Comparison of ENCODE assay signal across 8 mouse cellular contexts in genomic region chr7:45466283-45467089, GRCm38 (mm10). TPM values are rescaled to one million over a fixed set of nuclear protein-coding genes. Genes with fewer than 3 reads are reported as not detected.
DNase-seq lines count a peak whose midpoint lies in the region; ATAC-seq and TF ChIP-seq lines count a peak whose summit lies in the region.

Gene Bax, minus strand, starts transcription at chr7:45466898.

- in situ Hi-C loops in ES-E14 (cut with MboI; ENCODE audit: low sequenced_read_pairs in 2 of 2, unreplicated experiment in 2 of 2) = no loop called here

- peak within 1 kb of the TSS; percentile 74 to 80 for H3K4me3 ChIP-seq in ES-E14 (ENCODE audit: insufficient read depth in 1 of 2, low read depth in 1 of 2, low read length in 2 of 2, poor library complexity in 1 of 2, severe bottlenecking in 1 of 2)
- H3K4me3 ChIP-seq in forebrain, embryonic 16.5 days (replicated peaks; ENCODE audit: low read length) = peak within 1 kb of the TSS; percentile 88
- peak within 1 kb of the TSS; percentile 75 for H3K4me3 ChIP-seq in layer of hippocampus, adult 2 months
- H3K4me3 ChIP-seq in lung, embryonic 14.5 days (ENCODE audit: low read depth, low read length) = peak within 1 kb of the TSS; percentile 87
- peak within 1 kb of the TSS; percentile 75 for H3K4me3 ChIP-seq in olfactory bulb, adult 2 months (ENCODE audit: insufficient read depth, low read depth, low read length)
- H3K4me3 ChIP-seq in thymus, adult 2 months (ENCODE audit: control insufficient read depth, insufficient read depth, low read length) = peak within 1 kb of the TSS; percentile 62

- H3K9me3 ChIP-seq in ES-E14 (ENCODE audit: control insufficient read depth, insufficient read depth, low read depth, low read length) = no peaks in the 10 kb centered on the region
- no peaks in the 10 kb centered on the region for H3K9me3 ChIP-seq in forebrain, embryonic 16.5 days (ENCODE audit: control insufficient read depth, low read length)
- H3K9me3 ChIP-seq in lung, embryonic 14.5 days (ENCODE audit: low read depth, low read length) = no peaks in the 10 kb centered on the region

- DNase-seq in ES-E14 (ENCODE audit: low read depth, low spot score) = peak; percentile 90
- DNase-seq in cerebellum, adult 11-12 months = peak; percentile 98
- peak; percentile 93 to 94 for DNase-seq in heart, postnatal 36 days
- DNase-seq in layer of hippocampus, adult 2 months (ENCODE audit: low spot score in 2 of 2) = peak; percentile 96
- peak; percentile 100 for DNase-seq in lung, embryonic 14.5 days
- peak; percentile 88 for DNase-seq in thymus, adult 2 months

- peak; percentile 72 for ATAC-seq in forebrain, embryonic 16.5 days
- ATAC-seq in lung, embryonic 14.5 days (ENCODE audit: insufficient read depth) = peak; percentile 75

- H3K4me1 ChIP-seq in ES-E14 (ENCODE audit: control insufficient read depth in 2 of 2, insufficient read depth in 2 of 2, low read length in 2 of 2, poor library complexity in 1 of 2) = peaks cover 0 to 3% of the 10 kb centered on the region in 2 experiments; a peak in 2 of 4 replicates
- H3K4me1 ChIP-seq in forebrain, embryonic 16.5 days (replicated peaks; ENCODE audit: control insufficient read depth, insufficient read depth, low read length) = peaks cover 13% of the 10 kb centered on the region
- no peaks in the 10 kb centered on the region for H3K4me1 ChIP-seq in lung, embryonic 14.5 days (ENCODE audit: insufficient read depth)
- peaks cover 14% of the 10 kb centered on the region for H3K4me1 ChIP-seq in olfactory bulb, adult 2 months (ENCODE audit: control insufficient read depth, insufficient read depth, low read length)
- H3K4me1 ChIP-seq in thymus, adult 2 months (replicated peaks; ENCODE audit: control insufficient read depth, insufficient read depth, low read length) = peaks cover 12% of the 10 kb centered on the region

- H3K9ac ChIP-seq in ES-E14 (ENCODE audit: insufficient read depth, low read depth, low read length, poor library complexity, severe bottlenecking) = peak within 1 kb of the TSS; percentile 93
- H3K9ac ChIP-seq in forebrain, embryonic 16.5 days (replicated peaks; ENCODE audit: low read depth, low read length) = peak within 1 kb of the TSS; percentile 91
- H3K9ac ChIP-seq in lung, embryonic 14.5 days = peak within 1 kb of the TSS; percentile 80

- intact Hi-C loops in heart, postnatal 36 days (cut with DNase I) = no loop called here

- H3K27me3 ChIP-seq in forebrain, embryonic 16.5 days (replicated peaks; ENCODE audit: control insufficient read depth, insufficient read depth, low read length) = no peaks in the 10 kb centered on the region
- H3K27me3 ChIP-seq in lung, embryonic 14.5 days (ENCODE audit: insufficient read depth, low read length) = no peaks in the 10 kb centered on the region
- H3K27me3 ChIP-seq in thymus, adult 2 months (ENCODE audit: control insufficient read depth, insufficient read depth, low read length) = no peaks in the 10 kb centered on the region

- peak; percentile 91 for TF ChIP-seq POLR2A in olfactory bulb, adult 2 months (IDR thresholded peaks at IDR 0.05; ENCODE audit: insufficient read depth, low read depth, low read length)
- no peak for TF ChIP-seq POLR2A in thymus, adult 2 months (IDR thresholded peaks at IDR 0.05; ENCODE audit: control insufficient read depth, extremely low read depth, insufficient read depth, low read length, poor library complexity)

- peaks cover 29% of the 10 kb centered on the region for H3K36me3 ChIP-seq in ES-E14 (ENCODE audit: control insufficient read depth, insufficient read depth, low read length, poor library complexity, severe bottlenecking)
- peaks cover 9% of the 10 kb centered on the region; the same call in 1 of the 2 replicates for H3K36me3 ChIP-seq in forebrain, embryonic 16.5 days (ENCODE audit: control insufficient read depth, insufficient read depth)
- H3K36me3 ChIP-seq in lung, embryonic 14.5 days (ENCODE audit: insufficient read depth) = peaks cover 41% of the 10 kb centered on the region
- H3K36me3 ChIP-seq in thymus, adult 2 months (ENCODE audit: control insufficient read depth, insufficient read depth, low read length) = no peaks in the 10 kb centered on the region

- WGBS in forebrain, embryonic 16.5 days = under 1% methylated on average over 56 of the region's 58 CpGs
- WGBS in lung, embryonic 14.5 days = under 1% methylated on average over 58 of the region's 58 CpGs
- WGBS in olfactory bulb, adult 2 months = under 1% methylated on average over 57 of the region's 58 CpGs
- WGBS in thymus, adult 2 months = under 1% methylated on average over 58 of the region's 58 CpGs

- H3K27ac ChIP-seq in ES-E14 (ENCODE audit: insufficient read depth, low read depth, low read length, poor library complexity, severe bottlenecking) = peak within 1 kb of the TSS; percentile 91
- peak within 1 kb of the TSS; percentile 65 for H3K27ac ChIP-seq in forebrain, embryonic 16.5 days (ENCODE audit: low read length)
- H3K27ac ChIP-seq in layer of hippocampus, adult 2 months = peak within 1 kb of the TSS; percentile 96
- H3K27ac ChIP-seq in lung, embryonic 14.5 days (ENCODE audit: low read depth) = peak within 1 kb of the TSS; percentile 40
- H3K27ac ChIP-seq in olfactory bulb, adult 2 months (ENCODE audit: insufficient read depth, low read depth, low read length) = peak within 1 kb of the TSS; percentile 52; the same call in 1 of the 2 replicates
- H3K27ac ChIP-seq in thymus, adult 2 months (ENCODE audit: control insufficient read depth, insufficient read depth, low read length) = no peak within 1 kb of the TSS

- peak; percentile 23; the same call in 1 of the 2 replicates for TF ChIP-seq CTCF in layer of hippocampus, adult 2 months (conservative IDR thresholded peaks at IDR 0.05)
- TF ChIP-seq CTCF in lung, embryonic 14.5 days (IDR thresholded peaks at IDR 0.05; ENCODE audit: low read depth) = 0 out of 2 replicates have a peak, but pooled peaks have one; percentile 5
- TF ChIP-seq CTCF in olfactory bulb, adult 2 months (IDR thresholded peaks at IDR 0.05; ENCODE audit: insufficient read depth, low read depth, low read length) = no peak
- peak; percentile 52; the same call in 1 of the 2 replicates for TF ChIP-seq CTCF in thymus, adult 2 months (IDR thresholded peaks at IDR 0.05; ENCODE audit: borderline replicate concordance, control insufficient read depth, extremely low read depth, insufficient read depth, low read length, poor library complexity)

- H3K4me2 ChIP-seq in forebrain, embryonic 16.5 days (ENCODE audit: low read length) = peak within 1 kb of the TSS; percentile 85
- H3K4me2 ChIP-seq in lung, embryonic 14.5 days = peak within 1 kb of the TSS; percentile 94

TF ChIP-seq in ES-E14, 5 proteins besides CTCF, POLR2A, EP300 and RAD21:
- TF ChIP-seq HCFC1 (IDR thresholded peaks at IDR 0.05; ENCODE audit: borderline replicate concordance, insufficient read depth, low read length) = peak; percentile 83
- no peak for TF ChIP-seq MAFK (IDR thresholded peaks at IDR 0.05; ENCODE audit: insufficient read depth, low read depth, low read length)

RNA-seq across cellular contexts. Expression of gene Bax, which starts in this region (rescaled TPM):
- 388 and 591 TPM in 2 replicates for total RNA-seq in ES-E14 (2012; rRNA removed)
- 225 and 257 TPM in 2 replicates for polyA plus RNA-seq in forebrain, embryonic 16.5 days (2015; fragmentation: Nextera tagmentation; extraction: Ambion mirVana)
- total RNA-seq in heart, postnatal 36 days (2021) = 10 to 100 TPM; 26.9 to 28.5 TPM
- 10 to 100 TPM; 73.2 to 77.6 TPM for total RNA-seq in layer of hippocampus, adult 2 months (2021)
- 135 and 139 TPM in 2 replicates for polyA plus RNA-seq in lung, embryonic 14.5 days (2014; fragmentation: Nextera tagmentation; extraction: Ambion mirVana)
- not detected in 2 replicates for polyA plus RNA-seq in olfactory bulb, adult 2 months (2012; ENCODE audit: insufficient read depth, insufficient read length, low replicate concordance, missing spikeins)
- polyA plus RNA-seq in thymus, adult 2 months (2012; rRNA removed) = 165 and 184 TPM in 2 replicates

Comparison
In these comparisons a context has a peak if more than half of its experiments do, and no peak if none do; other contexts are left out.
1. RNA of gene Bax (polyA plus RNA-seq): 225 to 257 TPM in forebrain, embryonic 16.5 days, 165 to 184 TPM in thymus, adult 2 months and 135 to 139 TPM in lung, embryonic 14.5 days; not detected in olfactory bulb, adult 2 months; every median in the first group is over 100 times any median in the second.
2. Peak in every context shown above with its lines, with median percentiles within 50 percentile points of each other: DNase-seq, H3K4me3 ChIP-seq and H3K9ac ChIP-seq.